Mouse (Mus musculus) CH12F3 (cell line): ENCODE results near the gene Pdp2.
"Not testable (repeated sequence)": the region's sequence is repeated elsewhere in the genome, so short reads cannot be mapped to it uniquely, and the experiment has no call there.

Source experiments
- in situ Hi-C: fragments of 300-500 bp; cut with MboI; formaldehyde crosslinking; loops from 2 replicates; pipeline ENCODE4 v1.14.3; 2020; ENCODE audit warnings: low sequenced_read_pairs

The Pdp2 gene

DNA sequence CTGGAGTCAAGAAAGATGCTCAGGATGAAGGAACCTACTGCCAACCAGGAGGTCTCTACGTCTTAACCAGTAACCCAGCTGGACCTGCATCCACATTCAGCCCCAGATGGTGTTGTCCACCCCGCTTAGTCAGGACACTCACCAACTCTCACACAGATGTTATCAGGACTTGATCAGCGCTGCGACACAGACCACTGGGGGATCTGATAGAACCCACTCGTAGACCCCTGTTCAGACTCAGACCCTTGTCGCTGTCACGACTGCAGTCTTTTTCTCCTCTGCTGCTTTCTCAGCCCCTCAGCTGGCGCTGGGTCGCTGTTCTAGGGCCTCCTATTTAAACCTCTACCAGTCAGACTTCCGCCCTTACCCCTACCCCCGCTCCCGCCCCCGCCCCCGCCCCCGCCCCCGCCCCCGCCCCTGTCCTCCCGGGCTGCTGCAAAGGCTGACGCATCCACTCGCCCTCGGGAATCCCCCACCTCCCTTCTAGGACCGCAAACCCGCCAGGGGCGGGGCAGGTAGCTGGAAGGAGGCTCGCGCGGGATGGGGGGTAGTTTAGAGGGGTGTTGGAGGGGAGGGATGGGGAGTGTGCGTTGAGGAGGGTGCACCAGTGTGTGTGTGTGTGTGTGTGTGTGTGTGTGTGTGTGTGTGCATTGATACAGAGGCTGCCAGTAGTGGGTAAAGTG, 39.9 kb downstream of the Pdp2 start, which contains the start of gene Rrad:
Gene Rrad (minus strand): TSS at position 347 of the 683 bp plus-strand sequence.
- in situ Hi-C loops: no loop called here

DNA sequence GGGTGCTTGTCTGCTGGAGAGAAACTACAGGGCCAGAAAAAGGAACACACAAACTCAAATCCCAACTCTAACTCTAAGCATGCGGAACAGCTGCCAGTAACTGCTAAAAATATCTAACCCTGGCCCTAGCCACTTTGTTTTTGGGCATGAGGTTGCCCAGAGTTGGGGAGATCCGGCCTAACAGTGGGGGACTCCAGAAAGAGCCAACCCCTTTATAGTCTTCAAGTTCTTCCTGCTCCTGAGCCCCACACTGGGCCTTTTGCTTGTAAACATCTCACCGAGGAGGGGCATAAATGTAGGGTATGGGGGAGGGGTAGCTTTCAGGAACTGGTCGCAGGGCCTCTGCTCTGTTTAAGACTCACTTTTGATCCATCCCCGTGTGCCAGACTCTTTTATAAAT, 40.7 kb downstream of the Pdp2 start:
- in situ Hi-C loops: no loop called here

DNA sequence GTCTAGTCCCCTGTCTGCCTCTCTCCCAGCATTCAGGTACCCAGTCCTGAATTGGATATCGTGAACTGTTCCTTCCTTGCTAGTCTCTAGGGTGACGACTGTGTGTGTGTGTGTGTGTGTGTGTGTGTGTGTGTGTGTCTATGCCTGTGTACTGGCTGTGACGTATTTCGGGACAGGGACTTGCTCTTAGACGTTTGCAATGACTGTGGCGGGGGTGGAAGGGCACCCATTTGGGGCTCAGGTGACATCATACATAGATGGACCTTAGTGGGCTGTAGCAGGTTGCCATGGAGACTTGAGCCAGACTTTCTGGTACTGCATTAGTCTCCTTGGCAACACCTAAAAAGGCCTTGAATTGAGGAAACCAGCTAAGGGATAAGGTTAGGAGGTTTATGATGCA, 41.2 kb downstream of the Pdp2 start:
- in situ Hi-C loops: no loop called here

DNA sequence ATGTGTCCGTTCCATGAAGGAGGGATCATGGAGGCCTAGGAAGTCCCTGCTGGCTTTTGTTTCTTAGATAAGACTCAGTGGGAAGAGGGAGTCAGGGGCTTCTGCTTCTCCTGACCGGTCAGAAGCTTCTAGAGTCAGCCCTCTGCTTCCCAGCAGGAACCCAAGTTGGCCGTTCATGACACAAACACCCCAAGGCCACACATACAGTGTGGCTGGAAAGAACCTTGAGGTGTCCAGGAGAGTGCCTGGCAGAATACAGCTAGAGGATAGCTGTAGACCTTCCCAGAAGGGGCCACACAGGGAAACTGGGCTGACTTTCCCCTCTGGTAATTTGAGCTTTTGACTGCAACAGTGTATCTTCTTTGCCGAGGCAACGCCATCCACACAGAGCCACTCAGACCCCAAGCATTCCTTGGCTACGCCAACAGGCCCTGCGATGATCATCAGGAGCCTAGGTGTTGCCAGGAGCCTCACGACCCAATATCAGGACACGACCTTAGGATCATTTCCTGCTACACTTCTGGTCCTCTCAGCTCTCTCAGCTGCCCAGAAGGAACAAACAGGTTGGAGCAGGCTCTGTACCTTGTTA, 42.0 kb downstream of the Pdp2 start:
- in situ Hi-C loops: no loop called here

DNA sequence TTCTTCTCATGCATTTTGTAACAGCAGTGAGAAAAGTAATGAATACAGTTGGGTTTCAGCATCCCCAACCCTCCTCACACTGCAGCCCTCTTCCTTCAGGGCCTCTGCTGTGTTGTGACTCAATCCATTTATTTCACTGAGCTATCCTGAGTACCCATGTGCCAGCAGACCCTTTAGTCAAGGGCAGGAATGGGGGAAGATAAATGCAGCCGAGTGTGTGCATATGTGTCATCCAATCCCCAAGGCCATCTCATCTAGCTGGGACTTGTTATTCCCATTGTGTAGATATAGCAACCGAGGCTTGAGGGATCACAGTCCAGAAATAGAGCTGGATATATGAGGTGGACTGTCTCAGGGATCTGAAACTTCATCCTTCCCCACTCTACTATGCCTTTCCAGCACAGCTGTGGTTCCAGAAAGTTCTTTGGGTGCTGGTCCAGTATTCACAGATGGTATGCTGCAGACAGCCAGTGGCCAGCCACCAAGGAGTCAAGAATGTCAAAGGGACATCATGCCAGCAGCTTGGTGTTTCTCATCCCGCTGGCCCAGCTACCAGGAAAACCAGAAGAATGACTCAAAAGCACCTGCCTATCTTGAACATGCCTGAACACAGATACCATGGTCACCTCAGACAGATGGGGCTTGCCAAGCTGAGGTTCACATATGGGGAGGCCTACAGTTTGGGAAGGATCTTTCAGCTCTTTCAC, 43.9 kb downstream of the Pdp2 start:
- in situ Hi-C loops: no loop called here

DNA sequence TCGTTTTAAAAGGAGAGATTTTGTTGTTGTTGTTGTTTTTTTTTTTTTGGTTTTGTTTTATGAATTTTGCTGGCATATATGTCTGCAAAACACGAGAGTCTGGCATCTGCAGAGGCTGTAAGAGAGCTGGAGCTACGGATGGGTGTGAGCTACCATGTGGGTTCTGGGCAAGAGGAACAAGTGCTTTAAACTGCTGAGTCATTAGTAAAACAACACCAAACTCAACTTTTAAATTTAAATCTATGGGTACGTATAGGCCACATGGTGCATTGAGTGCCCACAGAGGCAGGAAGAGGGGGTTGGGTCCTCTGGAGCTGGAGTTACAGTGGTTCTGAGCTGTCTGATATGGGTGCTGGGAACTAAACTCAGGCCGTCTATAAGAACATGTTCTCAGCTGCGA, 46.8 kb downstream of the Pdp2 start:
- in situ Hi-C loops: no loop called here

DNA sequence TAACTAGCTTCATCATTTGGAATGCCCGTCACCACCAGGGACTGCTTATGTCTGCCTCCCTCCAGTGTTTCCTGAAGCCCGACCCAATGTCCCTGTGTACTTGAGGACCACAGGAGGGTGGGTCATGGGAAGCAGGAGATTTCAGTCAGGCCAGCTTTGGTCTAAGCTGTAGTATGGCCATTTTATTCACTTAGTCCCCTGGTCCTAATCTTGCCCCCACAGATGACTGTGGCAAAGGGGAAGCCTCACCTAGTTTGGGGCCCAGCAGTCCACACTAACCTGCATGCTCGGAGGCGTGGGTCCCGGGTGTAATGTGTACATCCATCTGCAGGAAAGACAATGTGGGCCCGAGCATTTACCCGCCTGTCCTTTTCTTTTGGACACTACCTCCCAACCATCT, 49.0 kb downstream of the Pdp2 start:
- in situ Hi-C loops: no loop called here

DNA sequence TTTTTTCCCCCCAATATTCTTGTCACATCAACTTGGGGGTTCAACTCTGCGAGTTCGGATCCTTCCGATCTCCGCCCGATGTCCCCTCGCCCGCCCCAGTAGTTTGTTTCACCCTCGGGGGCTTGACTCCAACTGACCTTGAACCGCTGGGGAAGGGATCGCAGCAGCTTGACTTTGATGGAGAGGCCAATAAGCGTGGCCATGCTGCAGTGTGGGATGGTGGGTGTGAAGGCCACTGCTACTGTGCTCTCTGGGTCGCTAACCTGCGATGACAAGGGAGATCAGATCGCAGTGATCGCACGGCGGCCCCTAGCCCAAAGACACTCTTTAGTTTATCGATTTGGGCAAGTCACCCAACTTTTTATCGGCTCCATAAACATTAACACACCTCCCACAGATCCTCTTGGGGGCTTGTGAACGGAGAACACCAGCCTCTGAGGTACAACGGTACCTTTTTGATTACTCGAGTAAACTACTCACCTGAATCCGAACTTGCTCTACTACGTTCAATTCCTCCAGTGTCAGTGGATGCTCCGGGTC, 49.6 kb downstream of the Pdp2 start:
- in situ Hi-C loops: no loop called here

DNA sequence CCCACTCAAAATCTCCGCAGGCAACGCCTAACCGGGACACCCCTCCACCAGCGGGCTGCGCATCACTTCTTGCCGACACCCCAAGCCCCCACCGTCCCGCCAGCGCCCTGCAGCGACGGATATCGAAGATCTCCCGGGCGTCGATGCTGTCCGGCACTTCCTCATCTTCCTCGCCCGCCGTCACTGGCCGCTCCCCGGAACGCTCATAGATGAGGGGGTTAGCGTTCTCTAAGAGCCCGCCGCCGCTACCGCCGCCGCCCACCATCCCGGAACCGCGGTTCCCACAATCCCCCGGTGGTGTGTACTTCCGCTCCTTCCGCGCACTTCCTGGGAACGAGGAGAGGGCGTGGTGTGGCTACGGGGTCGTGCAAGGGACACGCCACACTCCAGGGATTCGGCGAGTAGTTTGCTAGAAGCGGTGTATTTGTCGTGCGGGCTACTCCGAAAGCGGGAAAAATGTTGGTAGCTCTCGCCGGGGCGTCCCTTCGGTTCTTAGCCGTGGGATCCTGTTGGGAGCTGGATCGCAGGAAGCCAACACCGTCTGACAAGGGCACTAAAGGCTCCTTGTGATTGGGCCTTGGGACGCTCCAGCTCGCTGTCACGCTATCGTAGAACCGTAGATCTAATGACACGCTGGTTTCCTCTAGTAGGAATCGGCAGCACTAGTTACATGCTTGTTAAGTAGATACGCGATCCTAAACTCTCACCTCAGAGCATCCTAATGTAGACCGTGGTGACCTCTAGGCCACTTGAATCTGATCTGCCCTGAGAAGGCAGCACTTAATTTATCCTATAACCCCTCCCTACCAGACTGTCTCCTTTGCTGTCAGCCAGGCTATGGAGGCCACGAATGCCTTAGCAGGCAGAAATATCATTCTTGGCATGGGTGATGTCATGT, 50.4 kb downstream of the Pdp2 start, which contains the start of gene Ciao2b:
Gene Ciao2b (minus strand): TSS at position 540 of the 898 bp plus-strand sequence.
- in situ Hi-C loops: no loop called here

DNA sequence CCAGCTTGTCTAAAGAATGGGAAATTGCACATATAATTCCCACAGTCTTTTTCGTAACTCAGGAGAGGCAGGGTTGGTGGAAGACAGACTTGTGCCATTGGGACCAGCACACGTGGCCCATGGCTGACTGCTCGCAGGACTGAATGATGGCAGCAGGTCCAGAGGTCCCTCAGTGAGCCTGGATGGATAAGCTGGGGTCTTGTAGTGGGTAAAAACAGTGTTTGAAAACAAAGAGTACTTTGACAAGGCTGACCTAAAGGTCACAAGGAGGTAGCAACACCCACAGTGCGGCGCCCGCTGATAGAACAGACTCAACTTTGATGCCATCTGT, 51.0 kb downstream of the Pdp2 start:
- in situ Hi-C loops: no loop called here

DNA sequence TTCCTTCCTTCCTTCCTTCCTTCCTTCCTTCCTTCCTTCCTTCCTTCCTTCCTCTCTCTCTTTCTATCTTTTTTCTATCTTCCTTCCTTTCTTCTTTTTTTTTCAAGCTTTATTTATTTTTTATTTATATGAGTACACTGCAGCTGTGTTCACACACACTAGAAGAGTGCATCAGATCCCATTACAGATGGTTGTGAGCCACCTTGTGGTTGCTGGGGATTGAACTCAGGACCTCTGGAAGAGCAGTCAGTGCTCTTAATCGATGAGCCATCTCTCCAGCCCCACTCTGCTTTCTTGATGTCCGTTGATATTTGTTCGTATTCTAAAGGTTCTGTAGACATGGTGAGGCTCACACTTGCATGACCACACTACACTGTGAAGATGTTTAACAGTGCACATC, 52.9 kb downstream of the Pdp2 start:
- in situ Hi-C loops: not testable (repeated sequence)
